Mouse (Mus musculus): ENCODE results near the gene Gfod1. TPM values are rescaled to one million over a fixed set of nuclear protein-coding genes. Genes with fewer than 3 reads are reported as not detected.

The Gfod1 gene
- total RNA-seq, 1 experiment from 2014 or later = 8.6 TPM

DNA sequence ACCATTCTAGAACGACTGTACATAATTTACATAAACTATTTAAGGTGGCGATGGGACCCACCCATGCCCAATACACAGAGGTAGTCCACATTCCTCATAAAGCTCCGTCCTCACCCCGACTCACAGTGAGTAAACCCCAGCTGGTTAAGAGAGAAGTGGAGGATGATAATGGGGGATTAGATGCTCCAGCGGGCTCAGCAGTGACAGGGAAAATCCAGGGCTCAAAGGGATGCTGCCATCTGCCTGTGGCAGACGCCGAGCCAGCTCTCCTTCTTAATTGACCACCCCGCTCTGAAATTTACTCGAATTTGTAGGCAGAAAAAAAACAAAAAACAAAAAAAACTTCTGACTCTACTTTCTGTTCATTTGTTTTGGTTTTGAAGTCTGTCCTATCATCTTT, 136.3 kb downstream of the Gfod1 start:
- no peak for ATAC-seq (replicated peaks in 1 of 2; ENCODE audit: insufficient read depth in 1 of 2, low FRiP score in 2 of 2, low TSS enrichment in 1 of 2, low read depth in 1 of 2, poor library complexity in 2 of 2, severe bottlenecking in 2 of 2)

DNA sequence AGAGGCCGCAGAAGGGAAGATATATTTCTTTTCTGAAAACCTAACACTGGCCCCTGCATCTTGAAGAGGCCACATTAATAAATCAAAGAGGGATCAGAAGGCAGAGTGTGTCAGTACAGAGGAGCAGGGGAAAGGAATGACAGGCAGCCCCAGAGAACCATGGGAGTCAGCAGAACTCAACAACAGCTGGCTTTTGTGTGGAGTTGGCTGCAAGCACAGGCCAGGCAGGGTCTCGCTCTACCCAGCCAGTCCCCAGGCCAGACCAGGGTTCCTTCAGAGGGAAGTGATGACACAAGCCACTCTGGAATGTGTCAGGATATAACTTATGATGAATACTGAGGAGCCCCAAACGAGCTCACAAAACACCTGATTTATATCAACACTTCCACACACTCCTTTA, 144.5 kb downstream of the Gfod1 start:
- ATAC-seq (replicated peaks in 1 of 2; ENCODE audit: insufficient read depth in 1 of 2, low FRiP score in 2 of 2, low TSS enrichment in 1 of 2, low read depth in 1 of 2, poor library complexity in 2 of 2, severe bottlenecking in 2 of 2) = no peak

GRCm38 (mm10) chr13:43158281-43158680, 145.7 kb downstream of the Gfod1 start:
- ATAC-seq (replicated peaks in 1 of 2; ENCODE audit: insufficient read depth in 1 of 2, low FRiP score in 2 of 2, low TSS enrichment in 1 of 2, low read depth in 1 of 2, poor library complexity in 2 of 2, severe bottlenecking in 2 of 2) = no peak

- no peak for ATAC-seq (replicated peaks in 1 of 2; ENCODE audit: insufficient read depth in 1 of 2, low FRiP score in 2 of 2, low TSS enrichment in 1 of 2, low read depth in 1 of 2, poor library complexity in 2 of 2, severe bottlenecking in 2 of 2)
Observed at GRCm38 (mm10) chr13:43157370-43157769, 146.6 kb downstream of the Gfod1 start.

- ATAC-seq (replicated peaks in 1 of 2; ENCODE audit: insufficient read depth in 1 of 2, low FRiP score in 2 of 2, low TSS enrichment in 1 of 2, low read depth in 1 of 2, poor library complexity in 2 of 2, severe bottlenecking in 2 of 2) = no peak
Observed at GRCm38 (mm10) chr13:43152005-43152520, 151.9 kb downstream of the Gfod1 start.

GRCm38 (mm10) chr13:43149661-43150060, 154.3 kb downstream of the Gfod1 start:
- ATAC-seq (replicated peaks in 1 of 2; ENCODE audit: insufficient read depth in 1 of 2, low FRiP score in 2 of 2, low TSS enrichment in 1 of 2, low read depth in 1 of 2, poor library complexity in 2 of 2, severe bottlenecking in 2 of 2) = no peak

DNA sequence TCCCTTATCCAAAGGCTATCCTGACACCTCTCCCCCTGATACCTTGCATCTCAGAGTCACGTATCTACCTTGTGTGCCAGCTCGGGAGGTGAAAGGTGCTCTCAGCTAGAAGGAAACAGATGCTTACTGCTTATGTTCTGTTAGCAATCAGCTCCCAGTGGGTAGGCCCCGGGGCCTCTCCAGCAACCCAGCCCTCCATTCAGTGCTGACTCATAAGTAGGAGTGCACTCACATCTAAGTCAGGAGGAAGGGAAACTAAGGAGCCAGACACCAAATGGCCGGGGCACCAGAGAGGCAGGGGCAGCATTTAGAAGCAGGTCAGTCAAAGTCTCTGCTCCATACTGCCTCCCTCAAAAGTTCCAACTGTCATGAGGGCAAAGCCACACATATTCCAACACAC, 155.3 kb downstream of the Gfod1 start:
- ATAC-seq (replicated peaks in 1 of 2; ENCODE audit: insufficient read depth in 1 of 2, low FRiP score in 2 of 2, low TSS enrichment in 1 of 2, low read depth in 1 of 2, poor library complexity in 2 of 2, severe bottlenecking in 2 of 2) = no peak

DNA sequence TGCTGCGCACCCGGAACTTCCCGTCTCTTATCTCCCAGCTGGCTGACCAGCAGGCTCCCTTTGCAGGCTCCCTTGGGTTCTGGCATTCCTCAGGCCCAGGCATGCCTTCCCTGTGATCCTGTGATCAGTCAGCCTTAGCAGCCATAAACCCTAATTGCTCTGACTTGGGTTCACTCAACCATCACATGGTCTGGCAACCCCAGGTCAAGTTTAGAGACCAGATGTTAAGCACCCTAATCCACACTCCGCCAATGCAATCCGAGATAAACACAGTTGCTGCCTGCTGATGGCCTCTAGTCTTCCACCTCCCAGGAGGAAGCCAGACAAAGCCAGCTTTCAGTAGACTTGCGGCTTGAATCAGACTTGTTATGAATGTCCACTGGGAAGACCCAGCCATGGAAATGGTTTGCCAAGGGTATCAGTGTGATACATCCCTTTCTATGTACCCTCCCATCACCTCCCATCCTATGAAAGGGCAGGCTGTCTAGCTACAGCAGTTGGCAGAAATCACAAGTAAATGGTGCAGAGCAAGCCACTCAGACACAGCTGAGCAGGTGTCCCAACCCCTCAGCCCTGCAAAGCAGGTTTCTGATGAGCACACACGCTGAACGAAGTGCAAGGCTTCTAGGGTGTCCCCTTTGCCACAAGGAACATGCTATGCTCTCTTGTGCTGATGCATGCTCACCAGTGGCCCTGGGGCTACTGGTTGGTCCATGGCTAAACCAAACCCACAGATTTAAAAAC, 157.3 kb downstream of the Gfod1 start:
- no peak for ATAC-seq (replicated peaks in 1 of 2; ENCODE audit: insufficient read depth in 1 of 2, low FRiP score in 2 of 2, low TSS enrichment in 1 of 2, low read depth in 1 of 2, poor library complexity in 2 of 2, severe bottlenecking in 2 of 2)

Other genes starting within 250 kb of the Gfod1 start
- gene Tbc1d7, start 132.7 kb downstream of the Gfod1 start, total RNA-seq (2017) = 3.9 and 9.0 TPM in 2 replicates
- gene Sirt5, start 61.3 kb upstream of the Gfod1 start, total RNA-seq (2017) = 18.2 and 24.1 TPM in 2 replicates
- 168 and 276 TPM in 2 replicates for gene Nol7, start 94.2 kb upstream of the Gfod1 start, total RNA-seq (2017)
- 92.1 and 108 TPM in 2 replicates for gene Ranbp9, start 177.1 kb upstream of the Gfod1 start, total RNA-seq (2017)

All from hematopoietic stem cell, adult 5-6 weeks (primary cell).